Mouse (Mus musculus): ENCODE results near the gene Defb25. TPM values are rescaled to one million over a fixed set of nuclear protein-coding genes. Genes with fewer than 3 reads are reported as not detected.

The Defb25 gene
- polyA plus RNA-seq, 1 experiment from 2014 or later: 0.62 TPM

GRCm38 (mm10) chr2:152599299-152599698 is 23.6 kb downstream of the Defb25 start, which contains the start of gene Defb45:
Gene Defb45 (minus strand): TSS chr2:152599399.
- H3K9ac ChIP-seq (ENCODE audit: low read length): no peak within 1 kb of the TSS
- no peaks in the 10 kb centered on the region for H3K4me1 ChIP-seq (ENCODE audit: control insufficient read depth, insufficient read depth, low read length)
- H3K4me2 ChIP-seq (ENCODE audit: low read depth, low read length): no peak within 1 kb of the TSS
- WGBS: 53% methylated on average over 7 of the region's 7 CpGs
- H3K4me3 ChIP-seq (replicated peaks; ENCODE audit: low read length): no peak within 1 kb of the TSS
- H3K27me3 ChIP-seq (ENCODE audit: control insufficient read depth, insufficient read depth, low read length): no peaks in the 10 kb centered on the region
- H3K36me3 ChIP-seq (ENCODE audit: control insufficient read depth, insufficient read depth, low read length): no peaks in the 10 kb centered on the region
- no peak within 1 kb of the TSS for H3K27ac ChIP-seq (ENCODE audit: low read length)
- H3K9me3 ChIP-seq (replicated peaks; ENCODE audit: control insufficient read depth, low read length): no peaks in the 10 kb centered on the region
- no peak for ATAC-seq (ENCODE audit: insufficient read depth, low FRiP score)

GRCm38 (mm10) chr2:152589021-152589420 is 33.8 kb downstream of the Defb25 start:
- H3K9ac ChIP-seq (ENCODE audit: low read length): no peak overlapping the region
- H3K27ac ChIP-seq (ENCODE audit: low read length): no peak overlapping the region
- no peaks in the 10 kb centered on the region for H3K4me1 ChIP-seq (ENCODE audit: control insufficient read depth, insufficient read depth, low read length)
- 32% methylated on average over 6 of the region's 6 CpGs for WGBS
- H3K9me3 ChIP-seq (replicated peaks; ENCODE audit: control insufficient read depth, low read length): no peaks in the 10 kb centered on the region
- no peaks in the 10 kb centered on the region for H3K36me3 ChIP-seq (ENCODE audit: control insufficient read depth, insufficient read depth, low read length)
- H3K4me2 ChIP-seq (ENCODE audit: low read depth, low read length): no peak overlapping the region
- no peak overlapping the region for H3K4me3 ChIP-seq (replicated peaks; ENCODE audit: low read length)
- no peak for ATAC-seq (ENCODE audit: insufficient read depth, low FRiP score)
- no peaks in the 10 kb centered on the region for H3K27me3 ChIP-seq (ENCODE audit: control insufficient read depth, insufficient read depth, low read length)

GRCm38 (mm10) chr2:152588450-152588849 is 34.4 kb downstream of the Defb25 start:
- no peak for ATAC-seq (ENCODE audit: insufficient read depth, low FRiP score)
- WGBS: 20% methylated on average over 2 of the region's 2 CpGs
- Histone ChIP-seq H3K27me3 (ENCODE audit: control insufficient read depth, insufficient read depth, low read length) (no peaks in the 10 kb centered on the region), H3K9me3 (replicated peaks; ENCODE audit: control insufficient read depth, low read length) (no peaks in the 10 kb centered on the region), H3K27ac (ENCODE audit: low read length) (no peak overlapping the region), H3K9ac (ENCODE audit: low read length) (no peak overlapping the region), H3K36me3 (ENCODE audit: control insufficient read depth, insufficient read depth, low read length) (no peaks in the 10 kb centered on the region), H3K4me1 (ENCODE audit: control insufficient read depth, insufficient read depth, low read length) (no peaks in the 10 kb centered on the region), H3K4me2 (ENCODE audit: low read depth, low read length) (no peak overlapping the region), H3K4me3 (replicated peaks; ENCODE audit: low read length) (no peak overlapping the region)

- no peaks in the 10 kb centered on the region for H3K36me3 ChIP-seq (ENCODE audit: control insufficient read depth, insufficient read depth, low read length)
- H3K9ac ChIP-seq (ENCODE audit: low read length): no peak overlapping the region
- no peaks in the 10 kb centered on the region for H3K27me3 ChIP-seq (ENCODE audit: control insufficient read depth, insufficient read depth, low read length)
- H3K4me2 ChIP-seq (ENCODE audit: low read depth, low read length): no peak overlapping the region
- H3K27ac ChIP-seq (ENCODE audit: low read length): no peak overlapping the region
- H3K4me1 ChIP-seq (ENCODE audit: control insufficient read depth, insufficient read depth, low read length): no peaks in the 10 kb centered on the region
- no peak for ATAC-seq (ENCODE audit: insufficient read depth, low FRiP score)
- 74% methylated on average over 4 of the region's 4 CpGs for WGBS
- no peaks in the 10 kb centered on the region for H3K9me3 ChIP-seq (replicated peaks; ENCODE audit: control insufficient read depth, low read length)
- H3K4me3 ChIP-seq (replicated peaks; ENCODE audit: low read length): no peak overlapping the region
Measured at GRCm38 (mm10) chr2:152586926-152587560, 35.8 kb downstream of the Defb25 start.

GRCm38 (mm10) chr2:152580612-152581011 is 42.2 kb downstream of the Defb25 start:
- Histone ChIP-seq H3K9ac (ENCODE audit: low read length) (no peak overlapping the region), H3K4me1 (ENCODE audit: control insufficient read depth, insufficient read depth, low read length) (no peaks in the 10 kb centered on the region), H3K27ac (ENCODE audit: low read length) (no peak overlapping the region), H3K4me3 (replicated peaks; ENCODE audit: low read length) (no peak overlapping the region), H3K4me2 (ENCODE audit: low read depth, low read length) (no peak overlapping the region), H3K36me3 (ENCODE audit: control insufficient read depth, insufficient read depth, low read length) (no peaks in the 10 kb centered on the region), H3K27me3 (ENCODE audit: control insufficient read depth, insufficient read depth, low read length) (no peaks in the 10 kb centered on the region), H3K9me3 (replicated peaks; ENCODE audit: control insufficient read depth, low read length) (no peaks in the 10 kb centered on the region)
- no peak for ATAC-seq (ENCODE audit: insufficient read depth, low FRiP score)
- WGBS: 74% methylated on average over 11 of the region's 11 CpGs

- 58% methylated on average over 7 of the region's 7 CpGs for WGBS
- Histone ChIP-seq H3K4me2 (ENCODE audit: low read depth, low read length) (no peak within 1 kb of the TSS), H3K36me3 (ENCODE audit: control insufficient read depth, insufficient read depth, low read length) (no peaks in the 10 kb centered on the region), H3K9ac (ENCODE audit: low read length) (no peak within 1 kb of the TSS), H3K4me1 (ENCODE audit: control insufficient read depth, insufficient read depth, low read length) (no peaks in the 10 kb centered on the region), H3K9me3 (replicated peaks; ENCODE audit: control insufficient read depth, low read length) (no peaks in the 10 kb centered on the region), H3K4me3 (replicated peaks; ENCODE audit: low read length) (no peak within 1 kb of the TSS), H3K27ac (ENCODE audit: low read length) (no peak within 1 kb of the TSS), H3K27me3 (ENCODE audit: control insufficient read depth, insufficient read depth, low read length) (no peaks in the 10 kb centered on the region)
- ATAC-seq (ENCODE audit: insufficient read depth, low FRiP score): no peak
Measured at GRCm38 (mm10) chr2:152580107-152580506, 42.7 kb downstream of the Defb25 start, which contains the start of gene Defb19. Gene Defb19 (minus strand): TSS chr2:152580312.

- H3K4me2 ChIP-seq (ENCODE audit: low read depth, low read length): no peak overlapping the region
- H3K9me3 ChIP-seq (replicated peaks; ENCODE audit: control insufficient read depth, low read length): no peaks in the 10 kb centered on the region
- no peak overlapping the region for H3K4me3 ChIP-seq (replicated peaks; ENCODE audit: low read length)
- no peak overlapping the region for H3K27ac ChIP-seq (ENCODE audit: low read length)
- no peaks in the 10 kb centered on the region for H3K4me1 ChIP-seq (ENCODE audit: control insufficient read depth, insufficient read depth, low read length)
- no peaks in the 10 kb centered on the region for H3K27me3 ChIP-seq (ENCODE audit: control insufficient read depth, insufficient read depth, low read length)
- H3K36me3 ChIP-seq (ENCODE audit: control insufficient read depth, insufficient read depth, low read length): no peaks in the 10 kb centered on the region
- WGBS: 86% methylated on average over 8 of the region's 8 CpGs
- no peak overlapping the region for H3K9ac ChIP-seq (ENCODE audit: low read length)
- ATAC-seq (ENCODE audit: insufficient read depth, low FRiP score): no peak
Measured at GRCm38 (mm10) chr2:152573484-152573883, 49.4 kb downstream of the Defb25 start.

Other genes with a start within 250 kb of the Defb25 start
- 1.8 and 2.3 TPM in 2 replicates for gene Nrsn2, start 246.4 kb downstream of the Defb25 start, polyA plus RNA-seq (2015; fragmentation: Nextera tagmentation; extraction: Ambion mirVana)
- 4.5 and 5.2 TPM in 2 replicates for gene Sox12, start 225.0 kb downstream of the Defb25 start, polyA plus RNA-seq (2015; fragmentation: Nextera tagmentation; extraction: Ambion mirVana)
- 17.1 and 19.9 TPM in 2 replicates for gene Zcchc3, start 208.0 kb downstream of the Defb25 start, polyA plus RNA-seq (2015; fragmentation: Nextera tagmentation; extraction: Ambion mirVana)
- 0.26 and 0.79 TPM in 2 replicates for gene 6820408C15Rik, start 207.5 kb downstream of the Defb25 start, polyA plus RNA-seq (2015; fragmentation: Nextera tagmentation; extraction: Ambion mirVana)
- gene Defb23, start 158.4 kb downstream of the Defb25 start, polyA plus RNA-seq (2015; fragmentation: Nextera tagmentation; extraction: Ambion mirVana): not detected in 2 replicates
- not detected in 2 replicates for gene Defb20, start 146.0 kb downstream of the Defb25 start, polyA plus RNA-seq (2015; fragmentation: Nextera tagmentation; extraction: Ambion mirVana)
- gene Defb22, start 132.9 kb downstream of the Defb25 start, polyA plus RNA-seq (2015; fragmentation: Nextera tagmentation; extraction: Ambion mirVana): not detected in 2 replicates
- gene Defb26, start 111.4 kb downstream of the Defb25 start, polyA plus RNA-seq (2015; fragmentation: Nextera tagmentation; extraction: Ambion mirVana): not detected in 2 replicates
- not detected in 2 replicates for gene Defb28, start 104.8 kb downstream of the Defb25 start, polyA plus RNA-seq (2015; fragmentation: Nextera tagmentation; extraction: Ambion mirVana)
- not detected in 2 replicates for gene Defb29, start 83.0 kb downstream of the Defb25 start, polyA plus RNA-seq (2015; fragmentation: Nextera tagmentation; extraction: Ambion mirVana)
- gene Gm17416, start 53.7 kb downstream of the Defb25 start, polyA plus RNA-seq (2015; fragmentation: Nextera tagmentation; extraction: Ambion mirVana): not detected in 2 replicates
- not detected in 2 replicates for gene Defb21, start 50.3 kb downstream of the Defb25 start, polyA plus RNA-seq (2015; fragmentation: Nextera tagmentation; extraction: Ambion mirVana)
- gene Defb19, start 42.7 kb downstream of the Defb25 start, polyA plus RNA-seq (2015; fragmentation: Nextera tagmentation; extraction: Ambion mirVana): not detected in 2 replicates
- gene Defb45, start 23.7 kb downstream of the Defb25 start, polyA plus RNA-seq (2015; fragmentation: Nextera tagmentation; extraction: Ambion mirVana): not detected in 2 replicates
- gene Defb36, start 18.7 kb downstream of the Defb25 start, polyA plus RNA-seq (2015; fragmentation: Nextera tagmentation; extraction: Ambion mirVana): not detected in 2 replicates
- gene Rem1, start 3.9 kb upstream of the Defb25 start, polyA plus RNA-seq (2015; fragmentation: Nextera tagmentation; extraction: Ambion mirVana): 20.0 and 20.6 TPM in 2 replicates
- gene H13, start 46.4 kb upstream of the Defb25 start, polyA plus RNA-seq (2015; fragmentation: Nextera tagmentation; extraction: Ambion mirVana): 121 and 128 TPM in 2 replicates
- 24.0 and 25.2 TPM in 2 replicates for gene Mcts2, start 64.0 kb upstream of the Defb25 start, polyA plus RNA-seq (2015; fragmentation: Nextera tagmentation; extraction: Ambion mirVana)
- gene Id1, start 113.2 kb upstream of the Defb25 start, polyA plus RNA-seq (2015; fragmentation: Nextera tagmentation; extraction: Ambion mirVana): 125 and 145 TPM in 2 replicates
- gene Cox4i2, start 131.1 kb upstream of the Defb25 start, polyA plus RNA-seq (2015; fragmentation: Nextera tagmentation; extraction: Ambion mirVana): 21.3 and 23.9 TPM in 2 replicates
- gene Bcl2l1, start 208.7 kb upstream of the Defb25 start, polyA plus RNA-seq (2015; fragmentation: Nextera tagmentation; extraction: Ambion mirVana): 78.1 and 88.8 TPM in 2 replicates
- gene Tpx2, start 224.9 kb upstream of the Defb25 start, polyA plus RNA-seq (2015; fragmentation: Nextera tagmentation; extraction: Ambion mirVana): 59.8 and 60.6 TPM in 2 replicates